Mouse (Mus musculus): Measurements from ENCODE around the gene Aprt. TPM values are rescaled to one million over a fixed set of nuclear protein-coding genes. Genes with fewer than 3 reads are reported as not detected.

Gene Aprt
- total and polyA plus RNA-seq, 3 experiments: 239 to 287 TPM; not detected in 1

DNA sequence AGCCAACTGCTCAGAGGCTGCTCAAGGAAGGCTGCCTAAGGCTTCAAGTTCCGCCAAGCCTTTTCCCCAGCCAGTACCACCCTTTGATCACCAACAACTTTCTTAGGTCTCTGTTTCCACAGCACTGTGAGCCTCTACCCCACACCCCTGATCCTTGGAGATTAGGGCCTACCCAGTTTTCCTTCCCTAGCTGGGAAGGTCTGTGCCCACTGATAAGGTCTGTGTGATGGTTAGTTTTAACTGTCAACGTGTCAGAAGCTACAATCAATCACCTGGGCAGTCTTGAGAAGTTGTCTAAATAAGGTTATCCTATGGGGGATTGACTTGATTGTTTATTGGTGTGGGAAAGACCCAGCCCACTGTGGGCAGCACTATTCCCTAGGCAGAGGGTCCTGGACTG, 38.9 kb downstream of the Aprt start (continued):
- TF ChIP-seq ZNF384 (IDR thresholded peaks at IDR 0.05; ENCODE audit: low read depth, low read length) (no peak), NELFE (IDR thresholded peaks at IDR 0.05; ENCODE audit: low read depth, low read length) (no peak), ZMIZ1 (IDR thresholded peaks at IDR 0.05; ENCODE audit: low read depth, low read length) (no peak), ELF1 (IDR thresholded peaks at IDR 0.05; ENCODE audit: low read depth, low read length) (peak; percentile 37; the same call in 1 of the 2 replicates), MXI1 (IDR thresholded peaks at IDR 0.05; ENCODE audit: low read depth, low read length) (peak; percentile 32; the same call in 1 of the 2 replicates), MYB (IDR thresholded peaks at IDR 0.05; ENCODE audit: low read depth, low read length) (peak; percentile 91), SIN3A (IDR thresholded peaks at IDR 0.05; ENCODE audit: low read length) (peak; percentile 77), CHD2 (IDR thresholded peaks at IDR 0.05; ENCODE audit: low read length) (no peak), MAFK (IDR thresholded peaks at IDR 0.05; ENCODE audit: borderline replicate concordance, low read depth, low read length) (no peak), TBP (IDR thresholded peaks at IDR 0.05; ENCODE audit: low read depth, low read length) (no peak), TAL1 (IDR thresholded peaks at IDR 0.05; ENCODE audit: low read length) (peak; percentile 89), KAT2A (conservative IDR thresholded peaks at IDR 0.05; ENCODE audit: low read depth, low read length) (no peak), RCOR1 (IDR thresholded peaks at IDR 0.05; ENCODE audit: low read depth, low read length) (peak; percentile 71; the same call in 1 of the 2 replicates), EP300 (IDR thresholded peaks at IDR 0.05; ENCODE audit: low read depth in 1 of 2, low read length in 2 of 2) (peak; percentile 91 to 97), CTCF (IDR thresholded peaks at IDR 0.05 in 2 of 3, conservative IDR thresholded peaks at IDR 0.05 in 1 of 3; ENCODE audit: control insufficient read depth in 1 of 3, insufficient read depth in 1 of 3, low read depth in 2 of 3, low read length in 3 of 3, poor library complexity in 1 of 3, severe bottlenecking in 1 of 3) (no peak)

DNA sequence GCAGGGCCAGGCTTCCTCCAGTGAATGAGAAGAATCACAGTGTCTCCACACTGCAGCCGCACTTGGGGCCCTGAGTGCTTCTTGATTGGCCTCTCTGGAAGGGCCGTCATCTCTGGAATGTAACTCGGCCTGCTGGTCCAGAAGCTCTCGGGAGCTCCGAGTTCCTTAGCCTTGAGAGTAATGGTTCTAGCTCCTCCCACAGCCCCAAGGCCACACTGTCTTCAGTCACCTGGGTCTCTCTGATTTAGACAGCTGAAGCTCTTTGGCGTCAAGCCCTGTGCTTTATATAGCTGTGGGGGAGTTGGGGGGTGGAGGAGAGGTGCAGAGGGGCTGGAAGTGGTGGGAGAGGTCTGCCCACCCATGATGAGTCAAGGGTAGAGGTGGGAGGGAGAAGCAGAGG, 39.7 kb downstream of the Aprt start:
- Histone ChIP-seq H3K79me2 (ENCODE audit: control insufficient read depth, insufficient read depth, low read length, poor library complexity) (peaks cover 52% of the 10 kb centered on the region), H3K27me3 (ENCODE audit: control insufficient read depth in 1 of 2, insufficient read depth in 2 of 2, low read length in 2 of 2) (no peaks in the 10 kb centered on the region), H3K4me3 (ENCODE audit: control insufficient read depth in 1 of 2, insufficient read depth in 1 of 2, low read depth in 2 of 2, low read length in 2 of 2) (no peak overlapping the region), H3K36me3 (ENCODE audit: control insufficient read depth in 1 of 2, insufficient read depth in 2 of 2, low read length in 2 of 2) (peaks cover 4 to 25% of the 10 kb centered on the region in 2 experiments; a peak in 3 of 4 replicates), H3K4me1 (ENCODE audit: control insufficient read depth in 1 of 2, insufficient read depth in 2 of 2, low read length in 2 of 2) (peaks cover 13 to 28% of the 10 kb centered on the region in 2 experiments), H3K9me3 (replicated peaks; ENCODE audit: insufficient read depth, low read length) (no peaks in the 10 kb centered on the region), H3K27ac (ENCODE audit: control insufficient read depth, low read depth, low read length) (peak overlapping the region; percentile 81), H3K9ac (ENCODE audit: control insufficient read depth, low read depth, low read length, poor library complexity, severe bottlenecking) (no peak overlapping the region; the same call in 1 of the 2 replicates)
- DNase-seq (ENCODE audit: low read depth, low spot score): no peak
- TF ChIP-seq ETS1 (IDR thresholded peaks at IDR 0.05; ENCODE audit: low read depth, low read length): no peak
- TF ChIP-seq POLR2A (IDR thresholded peaks at IDR 0.05; ENCODE audit: control insufficient read depth in 1 of 2, insufficient read depth in 1 of 2, low read depth in 1 of 2, low read length in 2 of 2, poor library complexity in 1 of 2): 0 out of 4 replicates have a peak, but pooled peaks of 1 of the 2 experiments have one; percentile 2
- no peak for TF ChIP-seq USF1 (IDR thresholded peaks at IDR 0.05; ENCODE audit: low read depth, low read length)
- no peak for TF ChIP-seq TBP (IDR thresholded peaks at IDR 0.05; ENCODE audit: low read depth, low read length)

DNA sequence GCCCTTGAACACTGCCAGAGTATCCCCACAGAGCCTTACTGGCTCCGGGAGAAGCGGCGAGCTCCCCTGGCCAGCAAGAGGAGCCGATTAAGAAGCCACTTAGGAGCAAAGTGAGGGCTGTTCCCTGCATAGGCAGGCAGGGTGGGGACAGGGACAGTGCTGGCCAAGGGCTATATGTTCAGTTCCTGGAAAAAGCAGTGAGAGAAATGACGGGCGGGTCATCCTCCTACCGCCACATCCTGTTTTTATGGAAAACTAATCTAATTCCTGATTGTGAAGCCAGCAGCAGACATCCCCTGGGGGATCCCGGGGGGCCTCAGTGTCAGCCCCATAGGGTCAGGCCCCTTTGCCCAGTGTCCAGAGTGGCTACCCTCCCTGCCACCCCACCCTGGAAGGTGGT, 45.4 kb downstream of the Aprt start:
- Histone ChIP-seq H3K27me3 (ENCODE audit: control insufficient read depth in 1 of 2, insufficient read depth in 2 of 2, low read length in 2 of 2) (no peaks in the 10 kb centered on the region), H3K4me1 (ENCODE audit: control insufficient read depth in 1 of 2, insufficient read depth in 2 of 2, low read length in 2 of 2) (no peaks in the 10 kb centered on the region), H3K79me2 (ENCODE audit: control insufficient read depth, insufficient read depth, low read length, poor library complexity) (peaks cover 48% of the 10 kb centered on the region), H3K9me3 (replicated peaks; ENCODE audit: insufficient read depth, low read length) (no peaks in the 10 kb centered on the region), H3K36me3 (ENCODE audit: control insufficient read depth in 1 of 2, insufficient read depth in 2 of 2, low read length in 2 of 2) (peaks cover 0 to 5% of the 10 kb centered on the region in 2 experiments; a peak in 2 of 4 replicates), H3K27ac (ENCODE audit: control insufficient read depth, low read depth, low read length) (no peak overlapping the region), H3K4me3 (ENCODE audit: control insufficient read depth in 1 of 2, insufficient read depth in 1 of 2, low read depth in 2 of 2, low read length in 2 of 2) (no peak overlapping the region), H3K9ac (ENCODE audit: control insufficient read depth, low read depth, low read length, poor library complexity, severe bottlenecking) (no peak overlapping the region)
- TF ChIP-seq CHD1 (IDR thresholded peaks at IDR 0.05; ENCODE audit: low read depth, low read length) (no peak), SIN3A (IDR thresholded peaks at IDR 0.05; ENCODE audit: low read length) (no peak), ETS1 (IDR thresholded peaks at IDR 0.05; ENCODE audit: low read depth, low read length) (no peak), SMC3 (IDR thresholded peaks at IDR 0.05; ENCODE audit: low read depth, low read length) (no peak), NELFE (IDR thresholded peaks at IDR 0.05; ENCODE audit: low read depth, low read length) (no peak), CTCF (IDR thresholded peaks at IDR 0.05 in 2 of 3, conservative IDR thresholded peaks at IDR 0.05 in 1 of 3; ENCODE audit: control insufficient read depth in 1 of 3, insufficient read depth in 1 of 3, low read depth in 2 of 3, low read length in 3 of 3, poor library complexity in 1 of 3, severe bottlenecking in 1 of 3) (no peak), JUND (IDR thresholded peaks at IDR 0.05; ENCODE audit: low read depth, low read length) (no peak), POLR2A (IDR thresholded peaks at IDR 0.05; ENCODE audit: control insufficient read depth in 1 of 2, insufficient read depth in 1 of 2, low read depth in 1 of 2, low read length in 2 of 2, poor library complexity in 1 of 2) (no peak), KAT2A (conservative IDR thresholded peaks at IDR 0.05; ENCODE audit: low read depth, low read length) (no peak), MYB (IDR thresholded peaks at IDR 0.05; ENCODE audit: low read depth, low read length) (no peak), MYC (IDR thresholded peaks at IDR 0.05; ENCODE audit: low read depth, low read length) (no peak)
- DNase-seq (ENCODE audit: low read depth, low spot score): no peak

Measured in MEL (cell line).